ENCODE assay signal across 7 mouse cellular contexts in the genomic region with DNA sequence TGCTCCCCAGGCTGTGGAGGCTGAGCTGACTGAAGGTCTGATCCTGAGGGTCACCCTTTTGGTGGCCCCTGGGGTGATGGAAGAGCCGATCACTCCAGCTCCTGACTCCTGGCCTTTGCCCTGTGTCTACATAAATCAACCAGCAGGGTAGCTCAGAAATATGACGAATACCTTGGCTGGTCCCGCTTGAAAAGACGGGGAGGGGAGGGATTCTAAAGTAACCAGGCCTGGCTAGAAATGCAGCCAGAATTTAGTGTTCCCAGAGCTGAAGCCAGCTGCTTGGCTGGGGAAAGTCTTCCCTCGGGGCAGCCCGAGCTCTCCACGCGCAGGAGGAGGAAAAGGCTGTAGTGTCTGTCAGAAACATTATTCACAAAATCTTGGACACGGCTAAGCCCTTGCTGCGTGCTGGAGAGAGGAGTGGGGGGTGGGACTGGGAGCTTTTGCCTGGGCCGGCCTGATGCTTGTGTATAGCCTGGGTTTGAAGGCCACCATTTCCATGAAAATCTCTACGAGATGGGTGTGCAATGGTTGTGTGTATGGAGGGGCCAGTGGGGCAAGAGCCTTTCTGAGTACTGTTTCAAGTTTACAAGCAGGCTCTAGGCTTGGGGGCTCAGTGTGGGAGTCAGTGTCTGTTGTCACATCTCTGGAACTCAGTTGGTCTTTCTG. TPM values are rescaled to one million over a fixed set of nuclear protein-coding genes. Genes with fewer than 3 reads are reported as not detected.
A peak's percentile ranks its signal among the peaks of the same experiment; 100 is the strongest.
DNase-seq lines count a peak whose midpoint lies in the region; ATAC-seq and TF ChIP-seq lines count a peak whose summit lies in the region.

No protein-coding gene starts in this region.

- H3K9me3 ChIP-seq in hindbrain, embryonic 14.5 days (ENCODE audit: control insufficient read depth, low read length): no peaks in the 10 kb centered on the region

- WGBS in hindbrain, embryonic 14.5 days: 7% methylated on average over 12 of the region's 12 CpGs

- H3K4me1 ChIP-seq in hindbrain, embryonic 14.5 days (replicated peaks; ENCODE audit: control insufficient read depth, insufficient read depth, low read length): peaks cover 16% of the 10 kb centered on the region

- peak overlapping the region; percentile 55 for H3K27ac ChIP-seq in hindbrain, embryonic 14.5 days

- CTCF ChIA-PET in Patski (lab: Charles Lee): no interaction called here

- no peaks in the 10 kb centered on the region for H3K36me3 ChIP-seq in hindbrain, embryonic 14.5 days (replicated peaks; ENCODE audit: control insufficient read depth, insufficient read depth)

- DNase-seq in Patski (ENCODE audit: low read depth, low spot score): no peak
- DNase-seq in brain, embryonic 14.5 days (ENCODE audit: low read depth): peak; percentile 87
- peak; percentile 76 for DNase-seq in gastrocnemius, postnatal 10 days
- DNase-seq in hindbrain, embryonic 14.5 days (ENCODE audit: low spot score): peak; percentile 65
- peak; percentile 19 to 62 for DNase-seq in lung, postnatal 4 days
- peak; percentile 56 for DNase-seq in testis, postnatal 10 days (ENCODE audit: low spot score)

- H3K9ac ChIP-seq in hindbrain, embryonic 14.5 days: no peak overlapping the region

- H3K4me2 ChIP-seq in hindbrain, embryonic 14.5 days (replicated peaks): no peak overlapping the region

- in situ Hi-C loops in Patski (cut with MboI; ENCODE audit: low pct_unique_long_range_greater_than_20kb): no loop called here

- no peak for TF ChIP-seq CTCF in Patski (IDR thresholded peaks at IDR 0.05)
- TF ChIP-seq CTCF in brain, embryonic 14.5 days (IDR thresholded peaks at IDR 0.05; ENCODE audit: borderline replicate concordance, extremely low read depth, insufficient read depth, insufficient read length): no peak

- TF ChIP-seq POLR2A in brain, embryonic 14.5 days (IDR thresholded peaks at IDR 0.05; ENCODE audit: borderline replicate concordance, extremely low read depth, insufficient read depth, insufficient read length, poor library complexity, severe bottlenecking): no peak

- H3K27me3 ChIP-seq in Patski: no peaks in the 10 kb centered on the region
- H3K27me3 ChIP-seq in hindbrain, embryonic 14.5 days (ENCODE audit: control insufficient read depth, insufficient read depth, low read length): no peaks in the 10 kb centered on the region

- POLR2A ChIA-PET in Patski (lab: Charles Lee): interaction anchor here (0.6 kb wide), 2 partner anchors 262 to 546 kb away, joined by 3 to 5 read pairs; no protein-coding TSS in a partner anchor

- H3K4me3 ChIP-seq in hindbrain, embryonic 14.5 days (replicated peaks; ENCODE audit: low read length): no peak overlapping the region

- peak; percentile 14 for ATAC-seq in Patski
- peak; percentile 54 for ATAC-seq in hindbrain, embryonic 14.5 days (ENCODE audit: low FRiP score)
- no peak for ATAC-seq in monocyte, adult 5-6 weeks (replicated peaks; ENCODE audit: insufficient number of reproducible peaks, low FRiP score, low TSS enrichment, poor library complexity, severe bottlenecking)

RNA-seq across cellular contexts. Expression of a gene that starts 57.2 kb away (rescaled TPM):
- 0.10 TPM for polyA plus RNA-seq in Patski (2021)
- 1.6 and 1.9 TPM in 2 replicates for polyA plus RNA-seq in brain, embryonic 14.5 days (2012; rRNA removed)
- total RNA-seq in gastrocnemius, postnatal 10 days (2021): 10 to 100 TPM; 40.0 to 63.8 TPM
- polyA plus RNA-seq in hindbrain, embryonic 14.5 days (2014; fragmentation: Nextera tagmentation; extraction: Ambion mirVana): 2.2 and 3.6 TPM in 2 replicates
- total RNA-seq in monocyte, adult 5-6 weeks (2017): not detected in 3 replicates
